Mouse (Mus musculus): ENCODE measurements at regions not wholly inside any gene's neighbourhood (a gene's known extent, or its start where the extent isn't known, plus 50 kb on each side); places are given as distances from the start of the nearest gene placed in this dataset.

DNA sequence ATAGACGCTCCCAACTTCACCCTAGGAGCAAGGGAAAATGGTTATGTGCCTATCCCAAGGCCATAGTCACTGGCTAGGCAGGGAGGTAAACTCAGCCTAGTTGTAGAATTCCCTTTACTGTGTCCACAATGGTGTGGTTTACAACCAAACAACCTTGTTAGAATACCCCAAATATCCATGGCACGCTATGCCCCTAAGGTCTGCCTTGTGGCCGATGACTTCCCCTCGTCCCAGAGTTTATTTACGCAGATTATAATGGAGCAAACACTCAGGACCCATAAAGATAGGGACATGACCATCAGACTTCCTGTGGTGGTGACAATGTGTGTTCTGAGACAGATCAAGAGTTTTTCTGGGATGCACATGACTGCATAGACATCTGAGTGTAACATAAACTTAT is 231.5 kb upstream of the Vstm2b start:
- no peaks in the 10 kb centered on the region for H3K36me3 ChIP-seq (replicated peaks; ENCODE audit: control insufficient read depth, insufficient read depth, low read length)
- TF ChIP-seq EP300 (IDR thresholded peaks at IDR 0.05; ENCODE audit: low read depth) (no peak), CTCF (IDR thresholded peaks at IDR 0.05; ENCODE audit: low read depth) (no peak)
- 66% methylated on average over 5 of the region's 5 CpGs for WGBS

DNA sequence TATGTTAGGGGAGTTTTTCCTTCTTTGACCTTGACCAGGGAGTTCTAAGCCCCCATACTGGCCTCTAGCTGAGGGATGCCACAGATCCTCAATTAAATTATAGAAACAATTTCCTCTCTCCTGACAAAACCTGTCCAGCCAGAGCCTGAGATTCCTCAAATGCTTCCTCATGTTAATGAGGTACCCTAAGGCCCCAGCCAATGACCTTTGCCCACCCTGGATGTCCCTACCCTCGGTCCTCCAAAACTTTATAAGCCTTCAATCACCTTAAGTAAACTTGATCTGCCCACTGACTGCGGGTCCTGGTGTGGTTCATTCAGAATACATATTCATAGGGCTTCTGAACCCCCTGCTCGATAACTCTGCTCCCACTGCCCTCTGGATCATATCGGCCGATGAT is 227.7 kb upstream of the Vstm2b start:
- ATAC-seq (ENCODE audit: insufficient read depth, low read depth) = no peak
- 76% methylated on average over 5 of the region's 5 CpGs for WGBS

More for the DNA sequence above, 231.5 kb upstream of the Vstm2b start:
- Histone ChIP-seq H3K4me2 (ENCODE audit: low read depth, low read length) (no peak overlapping the region), H3K9ac (replicated peaks; ENCODE audit: low read depth, low read length) (no peak overlapping the region), H3K9me3 (replicated peaks; ENCODE audit: control insufficient read depth, low read length) (no peaks in the 10 kb centered on the region), H3K4me1 (ENCODE audit: control insufficient read depth, insufficient read depth) (no peaks in the 10 kb centered on the region), H3K27me3 (ENCODE audit: control insufficient read depth, insufficient read depth, low read length) (no peaks in the 10 kb centered on the region), H3K27ac (ENCODE audit: low read depth) (no peak overlapping the region), H3K4me3 (ENCODE audit: low read depth, low read length) (no peak overlapping the region)
- DNase-seq (ENCODE audit: low spot score) (no peak), ATAC-seq (ENCODE audit: insufficient read depth, low read depth) (no peak)

DNA sequence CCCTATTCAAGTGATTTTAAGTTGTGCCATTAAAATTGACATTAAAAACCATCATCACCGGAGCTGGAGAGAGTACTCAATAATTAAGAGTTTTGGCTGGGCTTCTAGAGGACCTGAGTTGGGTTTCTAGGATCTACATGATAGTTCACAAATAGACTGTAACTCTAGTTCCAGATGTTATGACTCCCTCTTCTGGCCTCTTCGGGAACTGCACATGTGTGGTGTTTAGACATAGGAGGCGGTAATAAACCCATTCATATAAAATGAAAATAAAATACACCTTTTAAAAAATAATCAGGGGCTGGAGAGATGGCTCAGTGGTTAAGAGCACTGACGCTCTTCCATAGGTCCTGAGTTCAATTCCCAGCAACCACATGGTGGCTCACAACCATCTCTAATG is 227.1 kb upstream of the Vstm2b start:
- Histone ChIP-seq H3K4me3 (ENCODE audit: low read depth, low read length) (no peak overlapping the region), H3K4me1 (ENCODE audit: control insufficient read depth, insufficient read depth) (no peaks in the 10 kb centered on the region), H3K9me3 (replicated peaks; ENCODE audit: control insufficient read depth, low read length) (no peaks in the 10 kb centered on the region), H3K27me3 (ENCODE audit: control insufficient read depth, insufficient read depth, low read length) (no peaks in the 10 kb centered on the region), H3K27ac (ENCODE audit: low read depth) (no peak overlapping the region), H3K9ac (replicated peaks; ENCODE audit: low read depth, low read length) (no peak overlapping the region), H3K36me3 (replicated peaks; ENCODE audit: control insufficient read depth, insufficient read depth, low read length) (no peaks in the 10 kb centered on the region), H3K4me2 (ENCODE audit: low read depth, low read length) (no peak overlapping the region)
- 91% methylated on average over 4 of the region's 4 CpGs for WGBS
- no peak for DNase-seq (ENCODE audit: low spot score)
- TF ChIP-seq CTCF (IDR thresholded peaks at IDR 0.05; ENCODE audit: low read depth) (no peak), EP300 (IDR thresholded peaks at IDR 0.05; ENCODE audit: low read depth) (no peak)
- ATAC-seq (ENCODE audit: insufficient read depth, low read depth) = no peak

More for the DNA sequence above, 227.7 kb upstream of the Vstm2b start:
- no peaks in the 10 kb centered on the region for H3K9me3 ChIP-seq (replicated peaks; ENCODE audit: control insufficient read depth, low read length)
- H3K27ac ChIP-seq (ENCODE audit: low read depth) = no peak overlapping the region
- no peak overlapping the region for H3K4me3 ChIP-seq (ENCODE audit: low read depth, low read length)
- no peaks in the 10 kb centered on the region for H3K4me1 ChIP-seq (ENCODE audit: control insufficient read depth, insufficient read depth)
- H3K36me3 ChIP-seq (replicated peaks; ENCODE audit: control insufficient read depth, insufficient read depth, low read length) = no peaks in the 10 kb centered on the region
- TF ChIP-seq EP300 (IDR thresholded peaks at IDR 0.05; ENCODE audit: low read depth) = no peak
- TF ChIP-seq CTCF (IDR thresholded peaks at IDR 0.05; ENCODE audit: low read depth) = no peak
- no peak overlapping the region for H3K9ac ChIP-seq (replicated peaks; ENCODE audit: low read depth, low read length)
- H3K27me3 ChIP-seq (ENCODE audit: control insufficient read depth, insufficient read depth, low read length) = no peaks in the 10 kb centered on the region
- no peak for DNase-seq (ENCODE audit: low spot score)
- H3K4me2 ChIP-seq (ENCODE audit: low read depth, low read length) = no peak overlapping the region

DNA sequence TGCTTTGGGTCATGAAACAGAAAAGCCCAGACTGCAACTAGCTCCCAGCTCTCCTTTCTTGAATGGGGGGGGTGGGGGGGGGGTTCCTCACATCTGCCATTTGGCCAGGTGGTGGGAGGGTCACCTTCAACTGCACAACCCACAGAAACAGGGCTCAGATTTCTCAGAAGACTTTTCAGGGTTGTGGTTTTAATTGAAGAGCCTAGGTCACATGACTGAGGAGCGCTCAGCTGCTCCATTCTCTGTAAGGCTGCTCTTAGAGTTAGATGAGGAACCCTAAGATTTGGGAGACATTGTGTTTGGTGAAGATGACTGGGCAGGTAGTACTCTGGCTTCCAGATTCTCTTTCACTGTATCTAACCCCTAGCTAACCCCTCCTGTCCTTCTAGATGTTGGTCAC is 225.8 kb upstream of the Vstm2b start:
- no peaks in the 10 kb centered on the region for H3K36me3 ChIP-seq (replicated peaks; ENCODE audit: control insufficient read depth, insufficient read depth, low read length)
- no peaks in the 10 kb centered on the region for H3K27me3 ChIP-seq (ENCODE audit: control insufficient read depth, insufficient read depth, low read length)
- WGBS = 90% methylated on average over 1 of the region's 1 CpGs
- ATAC-seq (ENCODE audit: insufficient read depth, low read depth) = no peak
- H3K4me3 ChIP-seq (ENCODE audit: low read depth, low read length) = no peak overlapping the region
- H3K27ac ChIP-seq (ENCODE audit: low read depth) = no peak overlapping the region
- no peaks in the 10 kb centered on the region for H3K4me1 ChIP-seq (ENCODE audit: control insufficient read depth, insufficient read depth)
- H3K4me2 ChIP-seq (ENCODE audit: low read depth, low read length) = no peak overlapping the region
- TF ChIP-seq EP300 (IDR thresholded peaks at IDR 0.05; ENCODE audit: low read depth) (no peak), CTCF (IDR thresholded peaks at IDR 0.05; ENCODE audit: low read depth) (no peak)
- H3K9ac ChIP-seq (replicated peaks; ENCODE audit: low read depth, low read length) = no peak overlapping the region
- no peaks in the 10 kb centered on the region for H3K9me3 ChIP-seq (replicated peaks; ENCODE audit: control insufficient read depth, low read length)
- no peak for DNase-seq (ENCODE audit: low spot score)

DNA sequence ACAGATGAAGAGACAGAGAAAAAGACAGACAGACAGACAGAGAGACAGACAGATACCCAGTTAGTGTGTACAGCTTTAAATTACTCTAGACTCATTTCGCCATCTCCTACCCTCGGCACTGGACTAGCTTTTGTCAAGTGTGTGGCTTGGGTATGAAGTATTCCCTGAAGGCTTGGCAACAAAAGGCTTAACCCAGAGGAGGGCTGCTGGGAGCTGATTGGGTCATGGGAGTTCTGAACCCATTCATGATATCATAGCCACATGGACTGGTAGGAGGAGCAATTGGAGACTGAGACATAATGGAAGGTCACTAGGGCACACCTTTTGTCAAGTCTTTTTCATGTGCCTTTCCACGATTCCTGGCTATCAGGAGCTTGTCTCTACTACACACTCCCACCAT is 223.7 kb upstream of the Vstm2b start:
- no peak for ATAC-seq (ENCODE audit: insufficient read depth, low read depth)
- H3K4me1 ChIP-seq (ENCODE audit: control insufficient read depth, insufficient read depth) = no peaks in the 10 kb centered on the region
- no peak for TF ChIP-seq EP300 (IDR thresholded peaks at IDR 0.05; ENCODE audit: low read depth)
- no peak for TF ChIP-seq CTCF (IDR thresholded peaks at IDR 0.05; ENCODE audit: low read depth)

DNA sequence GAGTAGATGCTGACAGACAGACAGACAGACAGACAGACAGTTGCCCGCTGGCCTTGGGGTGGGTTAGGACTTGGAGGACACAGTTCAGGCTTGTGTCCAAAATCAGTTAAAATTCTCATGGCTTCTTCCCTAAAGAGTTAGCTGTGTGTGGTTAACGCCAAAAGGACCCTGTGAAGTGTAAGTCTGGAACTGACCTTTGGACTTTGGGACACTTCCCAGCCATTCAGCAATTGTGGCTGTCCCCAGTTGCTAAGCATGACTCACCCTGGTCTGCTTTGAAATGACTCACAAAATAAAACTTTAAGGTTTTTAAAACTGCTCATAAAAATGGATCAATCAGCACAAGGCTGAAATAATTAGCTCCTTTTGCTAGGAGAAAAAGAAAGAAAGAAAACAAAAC is 220.5 kb upstream of the Vstm2b start:
- Histone ChIP-seq H3K27me3 (ENCODE audit: control insufficient read depth, insufficient read depth, low read length) (no peaks in the 10 kb centered on the region), H3K36me3 (replicated peaks; ENCODE audit: control insufficient read depth, insufficient read depth, low read length) (no peaks in the 10 kb centered on the region), H3K4me3 (ENCODE audit: low read depth, low read length) (no peak overlapping the region), H3K4me1 (ENCODE audit: control insufficient read depth, insufficient read depth) (no peaks in the 10 kb centered on the region), H3K9me3 (replicated peaks; ENCODE audit: control insufficient read depth, low read length) (no peaks in the 10 kb centered on the region), H3K9ac (replicated peaks; ENCODE audit: low read depth, low read length) (no peak overlapping the region), H3K4me2 (ENCODE audit: low read depth, low read length) (no peak overlapping the region), H3K27ac (ENCODE audit: low read depth) (no peak overlapping the region)
- no peak for ATAC-seq (ENCODE audit: insufficient read depth, low read depth)
- 40% methylated on average over 2 of the region's 2 CpGs for WGBS
- TF ChIP-seq CTCF (IDR thresholded peaks at IDR 0.05; ENCODE audit: low read depth) = no peak
- TF ChIP-seq EP300 (IDR thresholded peaks at IDR 0.05; ENCODE audit: low read depth) = no peak
- DNase-seq (ENCODE audit: low spot score) = no peak

More for the DNA sequence above, 223.7 kb upstream of the Vstm2b start:
- Histone ChIP-seq H3K4me2 (ENCODE audit: low read depth, low read length) (no peak overlapping the region), H3K9ac (replicated peaks; ENCODE audit: low read depth, low read length) (no peak overlapping the region), H3K27ac (ENCODE audit: low read depth) (no peak overlapping the region), H3K27me3 (ENCODE audit: control insufficient read depth, insufficient read depth, low read length) (no peaks in the 10 kb centered on the region), H3K9me3 (replicated peaks; ENCODE audit: control insufficient read depth, low read length) (no peaks in the 10 kb centered on the region), H3K4me3 (ENCODE audit: low read depth, low read length) (no peak overlapping the region), H3K36me3 (replicated peaks; ENCODE audit: control insufficient read depth, insufficient read depth, low read length) (no peaks in the 10 kb centered on the region)
- DNase-seq (ENCODE audit: low spot score) = no peak
- WGBS = 72% methylated on average over 3 of the region's 3 CpGs

Measured in heart, postnatal 0 days (tissue).